ENCODE assay signal across 27 mouse cellular contexts in the genomic region with DNA sequence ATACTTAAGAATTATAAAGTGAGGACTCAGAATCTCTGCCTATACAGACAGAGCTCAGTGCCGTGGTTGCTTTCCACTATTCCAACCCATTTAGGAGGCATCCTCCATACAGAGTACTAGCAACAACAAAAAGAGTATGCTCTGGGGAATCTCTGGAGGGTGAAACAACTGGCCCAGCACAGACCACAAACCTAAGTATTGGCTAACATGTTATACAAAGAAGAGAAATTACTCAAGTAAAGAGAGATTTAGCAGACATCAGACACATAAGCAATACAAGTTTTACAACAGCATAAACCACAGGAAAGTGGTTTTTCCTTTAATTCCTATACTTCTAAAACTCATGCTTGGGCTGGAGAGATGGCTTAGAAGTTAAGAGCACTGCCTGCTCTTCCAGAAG. TPM values are rescaled to one million over a fixed set of nuclear protein-coding genes. Genes with fewer than 3 reads are reported as not detected.
"Had no signal": no experiment of that assay in that cellular context is flagged by ENCODE, and none has a peak within 500 bp of the region (broad histone marks: within the 10 kb centered on the region; RNA-seq: fewer than 3 reads in every experiment).

No protein-coding gene starts in this region.

- H3K4me1 ChIP-seq: heart, embryonic 13.5 days; heart, embryonic 15.5 days; hindbrain, embryonic 10.5 days; hindbrain, embryonic 12.5 days; intestine, embryonic 15.5 days; limb, embryonic 13.5 days; limb, embryonic 15.5 days; liver, embryonic 12.5 days had no signal

- H3K36me3 ChIP-seq: intestine, embryonic 15.5 days had no signal

- DNase-seq: gastrocnemius, adult 2 months; gastrocnemius, postnatal 10 days; gastrocnemius, postnatal 25 days; heart, adult 18-20 months; heart, postnatal 14 days; heart, postnatal 36 days; kidney, adult 18-20 months; kidney, adult 8-10 months; kidney, postnatal 25 days; layer of hippocampus, adult 9-11 months; layer of hippocampus, postnatal 36 days; left cerebral cortex, postnatal 4 days had no signal

- H3K27me3 ChIP-seq: heart, embryonic 13.5 days; heart, embryonic 15.5 days; hindbrain, embryonic 12.5 days; intestine, embryonic 15.5 days; limb, embryonic 13.5 days; limb, embryonic 15.5 days; liver, embryonic 12.5 days had no signal

- ATAC-seq: hindbrain, embryonic 16.5 days; inflammation-experienced regulatory T-cells, adult 6 months; intestine, embryonic 15.5 days; intestine, postnatal 0 days; liver, embryonic 12.5 days had no signal

- H3K9me3 ChIP-seq: heart, embryonic 13.5 days; heart, embryonic 15.5 days; hindbrain, embryonic 10.5 days; hindbrain, embryonic 12.5 days; intestine, embryonic 15.5 days; limb, embryonic 13.5 days; limb, embryonic 15.5 days; liver, embryonic 12.5 days had no signal

- H3K4me3 ChIP-seq: gastrocnemius, adult 2 months; heart, embryonic 13.5 days; heart, embryonic 15.5 days; hindbrain, embryonic 10.5 days; hindbrain, embryonic 12.5 days; intestine, embryonic 15.5 days; limb, embryonic 13.5 days; limb, embryonic 15.5 days; liver, embryonic 12.5 days had no signal

- H3K27ac ChIP-seq: gastrocnemius, adult 2 months; heart, embryonic 13.5 days; heart, embryonic 15.5 days; hindbrain, embryonic 10.5 days; hindbrain, embryonic 12.5 days; hindbrain, embryonic 14.5 days; intestine, embryonic 15.5 days; kidney, postnatal 0 days; limb, embryonic 13.5 days; limb, embryonic 15.5 days; liver, embryonic 12.5 days; liver, embryonic 14.5 days had no signal

RNA-seq across cellular contexts. Expression of gene B3galt2, which starts 17.8 kb away (rescaled TPM):
- polyA plus RNA-seq: liver, adult 2 months had no signal
